17 mouse cellular contexts compared by ENCODE assay signal in genomic region chr3:84484891-84485290, GRCm38 (mm10).
"Had no signal": no experiment of that assay in that cellular context is flagged by ENCODE, and none has a peak within 500 bp of the region (broad histone marks: within the 10 kb centered on the region; RNA-seq: fewer than 3 reads in every experiment).

No protein-coding gene starts in this region.

- ATAC-seq: intestine, postnatal 0 days; liver, embryonic 12.5 days had no signal

- DNase-seq: kidney, adult 2 months; kidney, postnatal 25 days; layer of hippocampus, adult 9-11 months; left cerebral cortex, postnatal 4 days; midbrain, embryonic 14.5 days; right cerebral cortex, adult 18-20 months; right cerebral cortex, postnatal 14 days; right cerebral cortex, postnatal 4 days; thymus, postnatal 25 days had no signal

- H3K27ac ChIP-seq: kidney, postnatal 0 days; layer of hippocampus, adult 2 months; liver, embryonic 12.5 days; liver, embryonic 15.5 days; neural tube, embryonic 12.5 days; neural tube, embryonic 15.5 days had no signal

- H3K36me3 ChIP-seq: liver, embryonic 12.5 days; liver, embryonic 15.5 days; neural tube, embryonic 12.5 days; neural tube, embryonic 15.5 days had no signal

- H3K4me2 ChIP-seq: liver, embryonic 12.5 days; liver, embryonic 15.5 days; midbrain, embryonic 11.5 days; neural tube, embryonic 12.5 days; neural tube, embryonic 15.5 days had no signal

- H3K9me3 ChIP-seq: liver, embryonic 12.5 days; liver, embryonic 15.5 days; neural tube, embryonic 12.5 days; neural tube, embryonic 15.5 days had no signal

- H3K4me3 ChIP-seq: layer of hippocampus, adult 2 months; liver, embryonic 12.5 days; liver, embryonic 15.5 days; neural tube, embryonic 12.5 days; neural tube, embryonic 15.5 days had no signal

- H3K9ac ChIP-seq: liver, embryonic 12.5 days; liver, embryonic 15.5 days; neural tube, embryonic 12.5 days; neural tube, embryonic 15.5 days had no signal
